Mouse (Mus musculus) spleen, adult 2 months (tissue): ENCODE results near the gene Mfap2.

Source experiments
- CTCF ChIP-seq: fragments of 200-500 bp; IDR thresholded peaks from 2 replicates; pipeline ENCODE4 v1.5.1; 2011; ENCODE audit warnings: mild to moderate bottlenecking, inconsistent platforms; ENCODE audit not compliant: insufficient read depth, insufficient read length, insufficient replicate concordance; ENCODE audit errors: extremely low read depth
- POLR2A ChIP-seq: fragments of 200-500 bp; IDR thresholded peaks from 2 replicates; pipeline ENCODE4 v1.6.1; 2011; ENCODE audit warnings: low read depth, low read length, inconsistent platforms

- TF ChIP-seq CTCF (no peak), POLR2A (no peak)
These were observed 42.9 kb downstream of the Mfap2 start for GRCm38 (mm10) chr4:141053138-141053537.
